Mouse (Mus musculus): ENCODE data around the gene Rad9b.
A peak's percentile ranks its signal among the peaks of the same experiment; 100 is the strongest.

The Rad9b gene

DNA sequence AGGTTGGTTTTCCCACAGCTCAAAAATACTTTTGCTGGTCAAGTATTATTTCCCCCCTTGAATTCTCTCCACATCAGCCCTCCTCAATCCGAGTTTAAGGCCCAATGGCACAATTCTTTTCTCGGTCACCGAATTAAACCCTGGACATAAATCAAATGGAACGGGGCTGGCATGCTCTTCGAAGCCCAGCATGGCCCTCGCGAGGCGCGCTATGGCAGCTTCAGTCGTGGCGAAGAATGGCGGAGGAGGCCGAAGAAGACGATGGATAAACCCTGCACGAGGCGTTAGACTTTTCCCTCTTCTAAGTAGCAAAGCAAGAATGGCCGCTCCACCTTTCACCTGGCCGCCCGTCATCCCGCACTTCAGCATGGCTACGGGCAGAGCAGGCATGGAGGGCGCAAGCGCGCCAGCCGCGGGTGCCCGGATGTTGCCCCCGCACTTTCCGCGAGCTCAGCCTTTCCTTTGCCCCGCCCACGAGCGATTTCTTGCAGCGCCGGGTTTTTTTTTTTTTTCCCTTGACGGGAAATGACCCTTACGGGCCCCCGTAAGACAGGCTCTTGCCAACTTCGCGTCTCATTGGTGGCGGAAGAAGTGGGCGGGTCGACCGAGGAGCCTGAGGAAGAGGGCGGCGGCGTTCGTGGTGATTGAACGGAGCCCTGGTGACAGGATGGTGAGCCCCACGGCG lies at the start of gene Rad9b, which contains the start of gene Vps29:
Gene Rad9b, minus strand, starts transcription at position 427 of the 685 bp plus-strand sequence.
Gene Vps29, plus strand, starts transcription at position 563 of the 685 bp plus-strand sequence.
- DNase-seq, result peak; percentile 99 to 100

DNA sequence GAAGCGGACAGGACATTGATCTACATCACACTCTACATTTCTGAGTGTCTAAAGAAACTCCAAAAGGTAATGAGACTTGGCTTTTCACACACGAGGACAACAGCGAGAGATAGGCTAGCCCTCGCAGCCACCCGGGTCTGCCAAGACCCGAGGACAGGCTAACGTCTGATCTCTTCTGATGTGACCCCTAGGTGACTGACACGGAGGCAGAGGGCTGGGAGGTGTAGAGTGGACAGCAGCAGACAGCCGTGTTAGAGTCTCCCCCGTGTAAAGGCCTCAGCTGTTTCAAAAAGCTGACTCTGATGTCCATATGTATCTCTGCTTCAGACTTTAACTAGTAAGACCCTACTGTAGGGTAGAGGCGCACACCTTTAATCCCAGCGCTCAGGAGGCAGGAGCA lies 49.3 kb upstream of the Rad9b start:
- no peak for DNase-seq

DNA sequence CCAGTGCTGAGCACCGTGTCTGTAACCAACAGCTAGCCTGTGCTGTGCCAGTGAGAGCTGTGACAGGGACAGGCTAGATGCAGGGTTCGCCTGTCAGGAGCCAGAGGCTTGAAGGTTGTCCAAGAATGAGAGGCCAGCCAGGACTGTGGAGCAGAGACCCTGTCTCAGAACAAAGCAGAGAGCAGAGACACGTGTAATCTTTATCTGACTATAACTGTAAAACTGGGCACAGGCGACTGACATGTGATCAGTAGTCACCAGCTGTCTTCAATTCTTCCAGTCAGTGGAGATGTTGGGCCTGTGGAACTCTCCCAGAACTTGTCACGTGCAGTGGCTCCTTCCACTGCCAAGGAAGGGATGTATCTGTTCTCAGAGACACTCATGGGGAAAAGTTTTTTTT lies 48.7 kb upstream of the Rad9b start:
- DNase-seq, result no peak

GRCm38 (mm10) chr5:122402160-122402559 lies 48.1 kb upstream of the Rad9b start:
- no peak for DNase-seq

- DNase-seq, result peak; percentile 83 to 84
Observed at GRCm38 (mm10) chr5:122401303-122401640, 47.2 kb upstream of the Rad9b start.

DNA sequence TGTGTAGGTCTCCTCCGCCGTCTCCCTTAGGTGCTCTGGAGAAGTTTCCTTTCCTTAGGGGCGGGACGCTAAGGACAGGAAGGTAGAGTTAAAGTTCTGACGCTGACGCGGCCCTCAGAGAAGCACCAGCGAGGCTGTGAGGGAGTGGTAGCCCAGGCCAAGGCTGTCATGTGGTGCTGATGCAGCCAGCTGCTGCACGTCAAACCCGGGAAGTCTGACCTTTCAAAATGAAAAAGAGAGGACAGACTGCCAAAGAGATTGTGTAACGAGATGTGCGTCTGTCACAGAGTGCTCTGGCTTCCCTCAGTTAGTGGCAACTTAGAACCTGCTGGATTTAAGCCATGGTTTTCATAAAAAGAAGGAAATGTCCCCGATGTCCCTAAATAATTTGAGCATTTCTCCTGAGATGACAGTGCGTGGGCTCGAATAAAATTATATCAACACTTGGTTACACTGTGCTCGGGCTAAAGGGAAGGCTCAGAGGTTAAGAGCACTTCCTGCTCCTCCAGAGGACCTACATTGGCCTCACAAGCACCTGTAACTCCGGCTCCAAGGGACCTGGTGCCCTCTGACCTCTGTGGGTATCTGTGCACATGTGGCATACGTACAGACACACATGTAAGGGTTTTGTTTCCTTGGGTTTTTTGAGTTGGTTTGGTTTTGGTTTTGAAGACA lies 46.7 kb upstream of the Rad9b start:
- DNase-seq, result peak; percentile 69 to 77

- DNase-seq, result no peak
Observed at GRCm38 (mm10) chr5:122399871-122400270, 45.8 kb upstream of the Rad9b start.

- DNase-seq, result no peak
Observed at GRCm38 (mm10) chr5:122397495-122397894, 43.5 kb upstream of the Rad9b start.

DNA sequence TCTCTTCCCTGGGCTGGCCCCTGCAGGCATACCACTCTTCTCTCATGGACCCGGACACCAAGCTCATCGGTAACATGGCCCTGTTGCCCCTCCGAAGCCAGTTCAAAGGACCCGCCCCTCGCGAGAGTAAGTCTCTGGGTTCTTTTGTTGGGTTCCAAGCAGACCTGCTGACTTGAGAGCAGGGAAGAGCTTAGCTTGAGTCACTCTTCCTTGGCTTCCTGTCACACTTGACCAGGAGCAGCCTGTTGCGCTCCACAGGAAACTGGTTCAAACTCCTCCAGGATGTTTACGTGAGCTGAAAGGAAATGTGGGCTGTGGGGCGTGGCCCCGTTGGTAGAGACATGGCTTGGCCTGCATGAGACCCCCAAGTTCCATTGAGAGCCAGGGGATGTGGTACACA lies 42.8 kb upstream of the Rad9b start:
- DNase-seq, result peak; percentile 42 to 73

DNA sequence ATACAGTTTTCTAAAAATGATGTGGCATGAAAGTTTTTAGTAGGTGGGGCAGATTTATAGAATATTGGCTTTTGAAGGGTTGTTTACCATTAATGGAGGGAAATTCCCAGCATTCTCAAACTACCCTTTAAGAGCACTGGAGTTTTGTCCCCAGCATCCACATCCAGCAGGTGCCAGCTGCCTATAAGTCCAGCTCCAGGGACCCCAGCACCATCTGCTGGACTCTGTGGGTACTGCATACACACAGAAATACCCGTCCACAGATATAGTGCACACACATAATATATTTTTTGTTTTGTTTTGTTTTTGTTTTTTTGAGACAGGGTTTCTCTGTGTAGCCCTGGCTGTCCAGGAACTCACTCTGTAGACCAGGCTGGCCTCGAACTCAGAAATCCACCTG lies 39.9 kb upstream of the Rad9b start:
- peak; percentile 90 to 91 for DNase-seq

GRCm38 (mm10) chr5:122392227-122393004 lies 38.4 kb upstream of the Rad9b start:
- DNase-seq, result peak; percentile 28 to 56

DNA sequence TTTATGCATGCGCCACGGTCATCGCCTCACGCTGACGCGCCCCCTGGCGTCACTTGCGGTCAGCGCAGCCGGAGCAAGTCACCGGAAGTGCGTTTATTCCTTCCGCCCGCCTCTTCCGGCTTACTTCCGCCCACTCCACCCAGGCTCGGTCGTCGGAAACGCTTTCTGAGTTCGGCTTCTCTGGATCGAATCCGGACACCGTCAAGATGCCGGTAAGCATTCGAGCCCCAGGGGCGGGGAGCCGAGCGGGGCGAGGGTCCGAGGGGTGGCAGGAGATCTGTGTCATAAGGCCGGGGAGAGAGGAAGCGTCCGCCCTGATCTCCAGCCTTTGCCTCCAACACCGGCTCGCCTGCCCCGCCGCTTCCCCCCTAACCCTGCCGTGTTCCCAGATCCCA lies 37.8 kb upstream of the Rad9b start, which contains the start of gene Arpc3:
Gene Arpc3, plus strand, starts transcription at position 93 of the 395 bp plus-strand sequence.
- peak; percentile 95 for DNase-seq

DNA sequence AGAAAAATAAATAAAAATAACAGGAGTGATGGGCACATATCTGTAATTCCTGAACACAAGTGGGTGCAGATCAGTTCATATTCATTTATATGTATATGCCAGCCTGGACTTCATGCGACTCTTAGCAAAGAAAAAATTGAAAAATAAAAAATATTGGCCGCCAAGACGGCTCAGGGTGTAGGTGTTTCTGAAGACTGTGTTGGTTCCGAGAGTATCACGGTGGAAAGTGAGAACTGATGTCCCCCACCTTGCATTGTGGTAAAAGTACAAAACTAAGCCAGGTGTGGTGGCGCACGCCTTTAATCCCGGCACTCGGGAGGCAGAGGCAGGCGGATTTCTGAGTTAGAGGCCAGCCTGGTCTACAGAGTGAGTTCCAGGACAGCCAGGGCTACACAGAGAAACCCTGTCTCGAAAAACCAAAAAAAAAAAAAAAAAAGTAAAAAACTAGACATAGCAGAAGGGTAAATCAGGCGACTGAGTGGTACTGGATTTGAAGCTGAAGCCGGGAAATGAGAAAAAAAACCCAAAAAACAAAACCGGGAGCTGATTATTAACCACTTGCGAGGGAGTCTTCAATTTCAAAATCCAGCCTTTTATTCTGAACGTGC lies 37.2 kb upstream of the Rad9b start:
- no peak for DNase-seq

GRCm38 (mm10) chr5:122390671-122391070 lies 36.6 kb upstream of the Rad9b start:
- no peak for DNase-seq

GRCm38 (mm10) chr5:122390006-122390405 lies 36.0 kb upstream of the Rad9b start:
- DNase-seq, result no peak

DNA sequence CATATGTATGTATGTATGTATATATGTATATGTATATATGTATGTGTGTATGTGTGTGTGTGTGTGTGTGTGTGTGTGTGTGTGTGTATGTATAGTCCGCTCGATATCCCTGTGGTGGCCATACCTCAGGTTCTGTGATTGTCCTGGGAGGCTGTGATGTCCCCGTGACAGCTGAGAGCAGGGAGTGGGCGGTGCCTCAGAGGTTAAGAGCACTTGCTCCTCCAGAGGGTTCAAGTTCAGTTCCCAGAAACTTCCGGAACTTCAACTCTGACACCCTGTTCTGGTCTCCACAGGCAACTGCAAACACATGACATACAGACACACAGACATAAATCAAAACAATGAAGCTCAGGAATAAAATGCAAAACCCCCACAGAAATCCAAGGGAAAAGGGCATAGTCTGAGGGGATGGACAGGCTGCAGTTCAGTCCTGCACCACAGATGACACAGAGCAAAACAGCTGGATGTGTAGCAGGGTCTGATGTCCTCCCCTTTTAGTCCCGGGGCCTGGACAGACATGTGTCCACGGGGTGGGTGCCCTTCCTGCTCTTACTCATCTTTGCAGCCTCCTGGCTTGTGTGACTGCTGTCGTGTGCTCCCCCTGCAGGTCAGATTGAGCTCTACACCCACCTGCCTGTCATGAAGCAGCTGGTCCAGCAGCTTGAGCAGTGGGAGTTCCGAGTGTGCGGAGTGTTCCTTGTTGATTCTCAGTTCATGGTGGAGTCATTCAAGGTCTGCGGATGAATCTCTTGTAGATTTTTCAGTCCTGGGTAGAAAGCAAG lies 25.5 kb upstream of the Rad9b start:
- peak; percentile 83 to 87 for DNase-seq

DNA sequence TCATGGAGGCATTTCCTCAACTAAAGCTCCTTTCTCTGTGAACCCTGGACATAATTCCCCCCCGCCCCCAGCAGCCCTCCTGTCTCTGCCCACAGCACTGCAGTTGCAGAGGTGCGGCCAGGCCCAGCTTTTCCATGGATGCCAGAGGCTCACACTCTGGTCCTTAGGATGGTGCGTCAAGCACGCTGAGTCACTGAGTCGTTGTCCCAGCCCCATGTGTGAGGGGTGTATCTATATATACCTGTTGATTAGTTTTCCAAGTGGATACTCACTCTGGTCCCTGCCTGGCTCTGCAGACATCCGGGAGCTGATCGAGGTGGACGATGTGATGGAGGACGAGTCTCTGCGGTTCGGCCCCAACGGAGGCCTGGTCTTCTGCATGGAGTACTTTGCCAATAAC lies 24.1 kb upstream of the Rad9b start:
- DNase-seq, result no peak

DNA sequence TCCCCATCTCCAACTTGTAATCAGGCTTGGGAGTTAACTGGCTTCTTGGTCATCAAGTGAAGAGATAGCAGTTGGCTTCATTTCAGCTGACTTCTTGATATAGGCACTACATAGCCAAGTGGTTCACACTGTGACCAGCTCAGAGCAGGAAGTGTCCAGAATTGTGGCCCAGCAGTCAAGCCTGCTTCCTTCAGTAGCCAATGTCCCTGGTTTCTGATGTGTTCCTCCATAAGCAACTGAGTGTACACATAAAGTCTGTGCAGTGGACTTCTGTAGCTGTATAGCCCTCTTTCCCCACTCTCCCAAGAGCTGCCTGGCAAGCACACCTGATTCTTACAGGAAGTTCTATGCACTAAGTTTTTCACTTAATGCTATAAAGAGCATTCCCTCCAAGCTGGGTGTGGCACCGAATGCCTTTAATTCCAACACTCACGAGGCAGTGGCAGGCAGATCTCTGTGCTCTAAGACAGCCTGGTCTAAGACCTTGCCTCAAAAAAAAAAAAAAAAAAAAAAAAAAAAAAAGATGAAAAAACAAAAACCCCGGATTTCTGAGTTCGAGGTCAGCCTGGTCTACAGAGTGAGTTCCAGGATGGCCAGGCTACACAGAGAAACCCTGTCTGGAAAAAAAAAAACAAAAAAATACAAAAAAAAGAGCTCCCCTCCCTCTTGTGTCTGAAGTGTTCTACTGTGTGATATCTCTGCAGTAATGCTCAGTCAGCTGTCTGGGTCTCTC lies 23.2 kb upstream of the Rad9b start:
- DNase-seq, result no peak

DNA sequence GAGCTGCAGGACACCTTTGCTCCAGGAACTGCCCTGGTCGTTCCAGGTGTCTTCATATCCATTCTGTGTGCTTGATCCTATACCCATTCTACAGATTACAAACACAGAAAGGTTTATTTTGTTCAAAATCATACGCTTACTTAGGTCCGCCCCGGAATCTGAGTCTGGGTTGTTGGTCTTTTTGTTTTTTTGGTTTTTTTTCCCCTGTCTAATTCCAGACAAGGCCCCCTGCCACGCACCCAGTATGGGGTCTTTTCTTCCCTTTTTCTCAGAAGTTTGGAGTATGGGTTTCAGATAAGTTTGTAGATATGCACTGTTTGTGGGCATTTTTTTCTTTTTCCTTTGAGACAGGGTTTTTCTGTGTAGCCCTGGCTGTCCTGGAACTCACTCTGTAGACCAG lies 18.8 kb upstream of the Rad9b start:
- no peak for DNase-seq

- DNase-seq, result peak; percentile 99 to 100
Observed at GRCm38 (mm10) chr5:122372192-122372769, 18.2 kb upstream of the Rad9b start, which contains the start of gene Fam216a. Gene Fam216a (minus strand): TSS chr5:122372364.

DNA sequence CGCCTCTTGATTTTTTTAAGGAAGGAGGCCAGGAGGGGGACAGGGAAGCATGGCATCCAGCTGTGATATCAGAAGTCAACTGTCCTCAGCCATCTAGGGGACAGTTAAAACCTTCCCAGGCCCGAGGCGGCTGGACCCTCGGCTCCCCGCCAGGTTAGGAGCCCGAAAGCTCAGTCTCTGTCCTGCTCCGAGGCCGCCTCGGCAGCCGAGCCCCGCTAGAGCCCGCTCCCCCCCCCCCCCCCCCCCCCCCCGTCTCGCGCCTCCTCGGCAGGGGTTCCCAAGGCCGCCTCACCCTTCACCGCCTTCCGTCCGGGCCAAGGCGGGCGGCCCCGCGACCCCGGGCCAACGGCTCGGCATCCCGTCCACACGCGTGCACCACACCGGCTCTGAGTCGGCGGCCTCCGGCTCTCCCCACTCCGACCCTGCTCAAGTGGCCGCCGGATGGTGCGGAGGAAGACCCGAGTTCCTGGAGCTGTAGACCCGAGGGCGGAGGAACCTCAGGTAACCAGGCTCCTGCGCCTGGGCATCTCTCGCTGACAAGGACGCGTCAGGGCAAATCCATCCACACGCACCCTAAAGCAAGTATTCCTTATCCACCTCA lies 17.7 kb upstream of the Rad9b start, which contains the start of gene Gpn3:
Gene Gpn3, plus strand, starts transcription at position 286 of the 601 bp plus-strand sequence.
- DNase-seq, result no peak

Measured in kidney, postnatal 4 days (tissue).